Mouse (Mus musculus) right cerebral cortex, postnatal 4 days (tissue): Measurements from ENCODE around the gene Rnf167.
A peak's percentile ranks its signal among the peaks of the same experiment; 100 is the strongest.

Experiments used
- DNase-seq: peaks from one replicate; pipeline ENCODE4 v3.0.0-alpha.2; 2022

Rnf167 gene

DNA sequence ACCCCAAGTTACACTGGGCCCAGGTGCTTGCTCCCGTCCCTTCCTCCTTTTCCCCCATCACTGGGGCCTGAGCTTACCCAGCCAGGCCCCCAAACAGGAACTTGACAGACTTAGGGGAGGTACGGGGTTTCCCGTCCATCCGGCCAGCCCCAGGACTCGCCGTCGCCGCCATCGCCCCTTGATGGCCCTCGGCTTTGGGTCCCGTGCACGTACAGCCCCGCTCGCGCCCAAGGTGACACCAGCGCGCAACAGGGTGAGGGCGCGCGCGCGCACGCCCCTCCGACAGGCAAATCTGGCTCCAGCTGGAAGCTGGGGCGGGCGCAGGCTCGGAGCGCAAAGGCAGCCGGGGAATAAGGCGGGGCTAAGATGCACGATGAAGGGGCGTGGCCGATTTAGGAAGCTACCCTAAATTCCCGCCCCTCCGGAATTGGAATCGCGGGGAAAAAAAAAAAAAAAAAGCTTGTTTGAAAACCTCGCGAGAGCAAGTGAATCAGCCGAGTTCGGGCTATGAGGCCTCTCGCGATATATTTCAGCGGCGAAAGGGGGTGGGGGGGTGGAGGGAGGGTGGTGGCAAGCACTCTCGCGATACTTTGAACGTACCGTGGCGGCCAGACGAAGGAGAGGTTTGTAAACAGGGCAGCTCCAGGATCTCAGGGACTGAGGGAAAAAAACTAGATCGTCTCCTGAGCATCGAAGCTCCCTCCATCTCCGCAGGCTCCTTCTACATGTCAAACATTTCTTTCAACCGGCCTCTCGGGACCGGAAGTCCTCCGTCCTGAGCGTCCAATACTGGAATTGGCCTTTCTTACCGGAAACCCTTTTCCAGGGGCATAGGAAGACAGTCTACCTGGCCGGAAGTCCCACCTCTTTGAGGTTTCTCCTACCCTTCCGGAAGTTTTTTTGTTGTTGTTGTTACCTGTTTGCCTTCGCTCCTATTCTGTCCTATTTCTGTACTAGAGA is at the start of gene Rnf167, which contains the start of gene Slc25a11:
Gene Rnf167, plus strand, starts transcription at position 545 of the 960 bp plus-strand sequence.
Gene Slc25a11, minus strand, starts transcription at position 789 of the 960 bp plus-strand sequence.
- peak; percentile 91 for DNase-seq

- no peak for DNase-seq
These were observed 49.7 kb upstream of the Rnf167 start for GRCm38 (mm10) chr11:70597301-70597700.

- DNase-seq: no peak
These were observed 48.5 kb upstream of the Rnf167 start for GRCm38 (mm10) chr11:70598451-70598953.

DNA sequence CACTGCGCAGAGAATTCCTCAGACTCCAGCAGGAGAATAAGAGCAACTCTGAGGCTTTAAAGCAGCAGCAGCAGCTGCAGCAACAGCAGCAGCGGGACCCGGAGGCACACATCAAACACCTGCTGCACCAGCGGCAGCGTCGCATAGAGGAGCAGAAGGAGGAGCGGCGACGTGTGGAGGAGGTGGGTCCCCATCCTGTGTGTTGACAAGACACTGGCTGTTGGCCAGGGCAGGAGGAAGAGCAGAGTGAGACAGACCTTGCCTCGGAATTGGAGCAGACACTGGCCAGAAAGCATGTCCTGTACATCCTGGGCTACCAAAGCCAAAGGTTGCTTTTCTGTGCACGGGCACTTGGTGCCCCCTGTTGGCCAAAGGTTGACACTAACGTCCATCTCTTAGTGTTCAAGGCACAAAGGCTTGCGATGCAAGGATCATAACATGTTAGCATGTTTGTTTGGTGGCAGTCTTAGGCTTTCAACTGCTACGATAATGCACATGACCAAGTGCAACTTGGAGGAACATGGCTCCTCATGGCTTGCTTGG is 41.9 kb upstream of the Rnf167 start:
- peak; percentile 65 for DNase-seq

DNA sequence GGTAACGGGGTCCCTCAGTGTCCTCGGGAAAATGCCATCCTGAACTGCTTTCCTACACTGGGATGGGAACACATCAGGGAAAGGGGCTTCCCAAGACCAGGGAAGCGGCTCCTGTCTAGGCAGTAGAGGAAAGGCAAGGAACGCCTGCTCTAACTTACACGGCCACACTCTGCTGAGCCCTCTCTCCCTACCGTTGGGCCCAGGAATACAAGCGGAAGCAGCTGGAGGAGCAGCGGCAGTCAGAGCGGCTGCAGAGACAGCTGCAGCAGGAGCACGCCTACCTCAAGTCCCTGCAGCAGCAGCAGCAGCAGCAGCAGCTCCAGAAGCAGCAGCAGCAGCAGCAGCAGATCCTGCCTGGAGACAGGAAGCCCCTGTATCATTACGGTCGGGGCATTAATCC is 40.3 kb upstream of the Rnf167 start:
- DNase-seq: no peak

GRCm38 (mm10) chr11:70607611-70608010 is 39.4 kb upstream of the Rnf167 start:
- DNase-seq: no peak

DNA sequence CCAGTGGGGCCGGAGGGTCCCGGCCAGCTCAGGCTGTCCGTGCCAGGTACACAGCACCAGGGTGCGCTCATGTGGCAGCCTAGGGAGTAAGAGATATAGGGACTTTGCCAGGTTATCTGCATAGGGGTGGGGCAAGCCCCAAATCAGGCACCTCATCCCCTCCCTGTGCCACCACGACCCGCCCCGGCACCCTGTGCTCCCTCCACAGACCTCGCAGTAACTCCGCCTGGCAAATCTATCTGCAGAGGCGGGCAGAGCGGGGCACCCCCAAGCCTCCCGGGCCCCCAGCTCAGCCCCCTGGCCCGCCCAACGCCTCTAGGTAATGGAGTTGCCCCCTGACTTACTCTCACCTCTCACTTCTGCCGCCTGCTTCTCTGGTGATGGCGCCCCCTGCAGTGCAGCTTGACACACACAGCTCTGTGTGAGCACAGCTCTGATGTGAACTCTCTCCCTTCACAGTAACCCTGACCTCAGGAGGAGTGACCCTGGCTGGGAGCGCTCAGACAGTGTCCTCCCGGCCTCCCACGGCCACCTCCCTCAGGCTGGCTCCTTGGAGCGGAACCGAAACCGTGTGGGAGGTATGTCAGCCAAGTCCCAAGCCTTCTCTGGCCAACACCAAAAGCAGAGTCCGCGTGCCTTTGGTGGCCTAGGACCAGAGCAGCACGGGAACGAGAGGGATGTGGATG is 38.5 kb upstream of the Rnf167 start:
- peak; percentile 45 for DNase-seq

GRCm38 (mm10) chr11:70610752-70611151 is 36.3 kb upstream of the Rnf167 start:
- no peak for DNase-seq

DNA sequence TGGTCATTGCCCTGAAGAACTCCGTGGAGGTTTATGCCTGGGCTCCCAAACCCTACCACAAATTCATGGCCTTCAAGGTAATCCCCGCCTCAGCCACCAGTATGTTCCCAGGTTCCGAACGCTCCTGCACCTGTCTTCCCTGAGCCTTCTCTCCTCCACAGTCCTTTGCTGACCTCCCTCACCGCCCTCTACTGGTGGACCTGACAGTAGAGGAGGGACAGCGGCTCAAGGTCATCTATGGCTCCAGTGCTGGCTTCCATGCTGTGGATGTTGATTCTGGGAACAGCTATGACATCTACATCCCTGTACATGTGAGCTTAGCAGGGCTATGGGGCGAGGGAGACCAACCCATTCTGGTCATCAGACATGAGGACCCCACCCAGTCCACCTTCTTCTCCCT is 34.5 kb upstream of the Rnf167 start:
- DNase-seq: no peak

- no peak for DNase-seq
These were observed 32.0 kb upstream of the Rnf167 start for GRCm38 (mm10) chr11:70615074-70615473.

DNA sequence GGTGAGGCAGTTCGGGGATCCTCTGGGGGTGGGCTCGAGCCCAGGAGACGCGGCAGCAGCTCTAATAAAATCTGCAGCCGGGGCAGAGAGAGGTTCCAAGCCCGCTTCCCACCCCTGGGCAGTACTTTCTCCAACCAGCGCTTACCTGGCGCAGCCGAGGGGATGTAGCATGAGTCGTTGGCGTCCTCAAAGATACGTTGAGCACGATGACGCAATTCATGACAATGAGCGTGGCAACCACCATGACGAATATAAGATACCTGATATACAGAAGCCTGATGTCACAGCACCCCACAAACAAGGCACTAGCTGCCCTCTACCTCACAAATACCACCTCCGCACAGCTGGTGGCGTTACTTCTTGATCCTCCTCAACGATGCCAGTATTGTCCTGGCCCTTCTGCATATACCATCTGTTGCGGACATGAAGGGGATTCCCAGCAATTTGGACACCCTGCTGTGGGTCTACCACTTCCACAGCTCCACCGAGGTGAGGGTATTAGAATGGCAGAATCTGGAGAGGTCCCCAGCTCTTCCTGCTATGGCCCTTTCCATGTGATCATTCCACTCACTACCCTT is 31.4 kb upstream of the Rnf167 start, which contains the start of gene 4930544D05Rik:
Gene 4930544D05Rik, plus strand, starts transcription at position 333 of the 578 bp plus-strand sequence.
- no peak for DNase-seq

DNA sequence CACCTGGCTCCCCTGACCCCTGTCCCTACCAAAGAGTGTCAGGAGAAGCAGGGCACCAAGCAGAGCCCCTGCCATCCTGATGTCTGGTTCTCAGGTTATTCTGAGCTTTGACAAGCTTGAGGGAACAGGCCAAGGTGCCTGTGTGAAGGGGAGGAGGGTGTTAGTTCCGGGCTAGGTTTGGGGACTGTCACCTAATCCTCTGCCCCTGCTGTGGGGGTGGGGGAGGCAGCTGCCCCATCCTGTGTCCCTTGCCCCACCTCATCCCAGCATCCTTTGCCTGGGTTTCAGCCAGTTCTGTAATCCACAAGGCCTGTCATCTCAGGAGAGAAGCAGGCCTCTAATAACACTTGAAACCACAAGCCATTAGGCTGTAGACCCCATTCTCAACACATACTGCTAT is 27.9 kb upstream of the Rnf167 start, which contains the start of gene Chrne:
Gene Chrne, minus strand, starts transcription at position 116 of the 400 bp plus-strand sequence.
- no peak for DNase-seq

DNA sequence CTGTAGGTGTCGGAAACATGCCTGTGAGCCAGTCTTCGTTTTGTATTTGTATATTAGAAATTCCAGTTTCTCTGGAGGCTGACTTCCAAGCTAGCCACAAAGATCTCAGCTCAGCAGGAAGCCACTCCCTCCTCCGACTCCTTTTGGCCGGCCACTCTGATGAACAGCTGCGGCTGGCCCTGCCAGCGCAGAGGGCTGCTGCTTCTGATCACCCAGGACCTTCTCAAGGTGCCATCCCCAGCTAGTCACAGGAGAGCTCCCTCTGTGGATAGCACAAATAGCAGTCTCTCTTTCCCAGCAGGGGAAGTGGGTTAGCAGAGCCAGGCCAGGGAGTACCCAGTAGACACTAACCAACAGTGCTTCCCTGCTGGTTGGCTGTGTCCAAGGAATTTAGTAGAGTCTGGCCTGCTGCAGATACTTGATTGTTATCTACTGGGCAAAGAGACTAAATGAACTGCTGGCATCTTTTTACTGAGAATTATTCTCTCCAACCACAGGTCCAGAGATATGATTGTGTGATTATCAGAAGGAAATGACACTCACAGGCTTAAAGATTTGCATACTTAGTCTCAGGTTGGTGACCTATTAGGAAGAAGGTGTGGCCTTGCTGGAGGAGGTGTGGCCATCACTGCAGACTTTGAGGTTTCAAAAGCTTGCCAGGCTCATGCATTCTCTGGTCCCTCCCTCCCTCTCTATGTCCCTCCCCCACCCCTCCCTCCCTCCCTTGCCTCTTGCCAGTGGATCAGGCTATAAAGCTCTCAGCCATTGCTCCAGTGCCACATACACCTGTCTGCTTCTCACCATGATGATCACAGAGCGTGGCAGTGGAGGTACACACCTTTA is 24.8 kb upstream of the Rnf167 start:
- no peak for DNase-seq

DNA sequence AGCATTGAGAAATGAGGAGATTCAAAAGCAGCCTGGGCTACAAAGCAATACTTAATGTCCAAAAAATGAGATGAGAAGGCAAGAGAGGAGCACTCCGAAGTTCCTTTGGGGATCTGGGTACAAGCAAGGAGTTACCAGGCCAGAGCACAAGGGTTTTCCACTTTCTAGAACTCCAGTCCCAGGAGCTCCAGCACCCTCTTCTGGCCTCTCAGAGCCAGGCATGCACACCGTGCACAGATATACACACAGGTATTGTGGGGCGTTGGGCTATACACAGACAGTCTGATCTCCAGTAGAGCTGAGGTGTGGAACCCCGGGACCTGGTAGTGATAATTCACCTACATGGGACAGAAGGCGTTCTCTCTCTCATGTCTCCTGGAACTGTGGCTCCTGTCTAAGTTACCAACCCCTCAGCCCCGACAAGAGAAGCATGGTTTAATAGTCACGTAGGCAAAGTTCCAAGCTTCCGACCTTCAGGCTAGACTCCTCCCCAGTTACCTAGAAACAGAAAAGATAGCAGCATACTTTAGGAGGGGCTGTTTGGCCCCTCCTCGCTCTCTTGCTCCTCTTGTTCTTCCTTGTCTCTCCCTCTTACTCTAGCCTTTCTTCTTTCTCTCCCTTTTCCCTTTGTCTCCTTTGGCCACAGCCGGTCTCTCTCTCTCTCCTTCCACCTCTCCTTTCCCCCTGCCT is 23.8 kb upstream of the Rnf167 start:
- no peak for DNase-seq

GRCm38 (mm10) chr11:70625473-70625872 is 21.6 kb upstream of the Rnf167 start:
- peak; percentile 68 for DNase-seq

DNA sequence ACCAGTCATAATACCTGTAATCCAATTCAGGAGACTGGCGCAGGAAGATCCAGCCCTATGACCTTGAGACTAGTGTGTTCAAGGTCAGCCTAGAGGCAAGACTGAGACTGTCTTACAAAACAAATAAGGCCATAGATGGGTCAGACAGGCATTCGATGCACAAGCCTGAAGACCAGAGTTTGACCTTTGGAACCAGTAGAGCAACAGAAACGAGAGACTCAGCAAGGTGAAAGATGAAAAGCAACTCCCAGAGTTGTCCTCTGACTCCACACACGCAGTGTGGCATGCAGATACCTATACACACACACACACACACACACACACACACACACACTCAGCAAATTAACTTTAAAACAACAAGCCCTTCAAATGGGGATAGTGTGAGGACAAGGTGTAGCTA is 20.2 kb upstream of the Rnf167 start:
- no peak for DNase-seq

GRCm38 (mm10) chr11:70628431-70628830 is 18.6 kb upstream of the Rnf167 start:
- DNase-seq: no peak

DNA sequence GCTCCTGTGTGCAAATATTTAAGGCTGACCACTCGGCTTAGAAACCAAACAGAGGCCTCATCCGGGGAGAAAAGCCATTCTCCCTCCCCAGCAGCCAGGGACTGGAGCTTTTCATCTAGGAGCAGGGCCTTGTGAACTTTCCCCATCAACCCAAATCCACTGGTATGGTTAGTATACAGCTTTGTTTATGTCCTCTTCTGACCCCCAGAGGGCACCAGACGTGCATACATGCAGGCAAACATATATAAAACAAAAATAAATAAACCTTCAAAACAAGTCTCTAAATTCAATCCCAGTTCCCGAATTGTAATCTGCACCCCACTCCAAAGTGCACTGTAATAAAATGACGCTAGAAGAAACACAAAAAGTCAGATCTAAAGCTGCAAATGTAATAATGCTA is 17.5 kb upstream of the Rnf167 start:
- no peak for DNase-seq

GRCm38 (mm10) chr11:70630129-70630528 is 16.9 kb upstream of the Rnf167 start:
- DNase-seq: no peak

- no peak for DNase-seq
These were observed 11.4 kb upstream of the Rnf167 start for GRCm38 (mm10) chr11:70635601-70636000.

- DNase-seq: no peak
These were observed 9.3 kb upstream of the Rnf167 start for GRCm38 (mm10) chr11:70637764-70638163.
